Mouse (Mus musculus) neural tube, embryonic 14.5 days (tissue): ENCODE results near the gene Xkrx. TPM values are rescaled to one million over a fixed set of nuclear protein-coding genes. Genes with fewer than 3 reads are reported as not detected.
A peak's percentile ranks its signal among the peaks of the same experiment; 100 is the strongest.
"Not testable (repeated sequence)": the region's sequence is repeated elsewhere in the genome, so short reads cannot be mapped to it uniquely, and the experiment has no call there.

Experiments used
- ATAC-seq: fragments of 200-750 bp; cut with Nextera tagmentation; 2 replicates; pipeline ENCODE4 v1.8.0; 2017; ENCODE audit warnings: low read depth, mild to moderate bottlenecking, moderate TSS enrichment, moderate library complexity
- H3K27ac ChIP-seq: fragments of 300-500 bp; sonication (generic); 2 replicates; pipeline ENCODE4 v1.5.1; 2014; ENCODE audit warnings: low read depth, mild to moderate bottlenecking, control low read depth, low read length, moderate library complexity, mixed read lengths
- H3K27me3 ChIP-seq: fragments of 300-500 bp; sonication (generic); 2 replicates; pipeline ENCODE4 v1.6.1; 2014; ENCODE audit warnings: low read length; ENCODE audit not compliant: control insufficient read depth, insufficient read depth
- H3K36me3 ChIP-seq: fragments of 300-500 bp; sonication (generic); 2 replicates; pipeline ENCODE4 v1.6.1; 2014; ENCODE audit warnings: low read length, mixed read lengths; ENCODE audit not compliant: control insufficient read depth, insufficient read depth
- H3K4me1 ChIP-seq: fragments of 300-500 bp; sonication (generic); 2 replicates; pipeline ENCODE4 v1.6.1; 2014; ENCODE audit warnings: low read length; ENCODE audit not compliant: control insufficient read depth, insufficient read depth
- H3K4me2 ChIP-seq: fragments of 300-500 bp; sonication (generic); 2 replicates; pipeline ENCODE4 v1.6.1; 2014; ENCODE audit warnings: mild to moderate bottlenecking, low read depth, low read length, control low read depth
- H3K4me3 ChIP-seq: fragments of 300-500 bp; sonication (generic); 2 replicates; pipeline ENCODE4 v1.5.1; 2014; ENCODE audit warnings: low read depth, low read length, control low read depth, mixed read lengths
- H3K9ac ChIP-seq: fragments of 300-500 bp; sonication (generic); replicated peaks from 2 replicates; pipeline ENCODE4 v1.6.1; 2014; ENCODE audit warnings: low read depth, mild to moderate bottlenecking, control low read depth, low read length, mixed read lengths
- H3K9me3 ChIP-seq: fragments of 300-500 bp; sonication (generic); 2 replicates; pipeline ENCODE4 v1.6.1; 2016; ENCODE audit warnings: low read length; ENCODE audit not compliant: control insufficient read depth
- WGBS: fragments of 180-500 bp; shearing (Covaris S2); extraction: QIAGEN DNeasy Blood & Tissue Kit; methylation state at CpG from one replicate; pipeline ENCODE4 v1.1.7; 2014; 5-methylcytosine and 5-hydroxymethylcytosine counted together
- polyA plus RNA-seq: library from polyadenylated mRNA; unstranded; fragments of >200 nt; fragmentation: Nextera tagmentation; extraction: Ambion mirVana; gene quantifications from 2 replicates; pipeline ENCODE4 v1.2.1, GENCODE M21; 2014

Gene Xkrx
- polyA plus RNA-seq, result 0.44 and 1.4 TPM in 2 replicates

DNA sequence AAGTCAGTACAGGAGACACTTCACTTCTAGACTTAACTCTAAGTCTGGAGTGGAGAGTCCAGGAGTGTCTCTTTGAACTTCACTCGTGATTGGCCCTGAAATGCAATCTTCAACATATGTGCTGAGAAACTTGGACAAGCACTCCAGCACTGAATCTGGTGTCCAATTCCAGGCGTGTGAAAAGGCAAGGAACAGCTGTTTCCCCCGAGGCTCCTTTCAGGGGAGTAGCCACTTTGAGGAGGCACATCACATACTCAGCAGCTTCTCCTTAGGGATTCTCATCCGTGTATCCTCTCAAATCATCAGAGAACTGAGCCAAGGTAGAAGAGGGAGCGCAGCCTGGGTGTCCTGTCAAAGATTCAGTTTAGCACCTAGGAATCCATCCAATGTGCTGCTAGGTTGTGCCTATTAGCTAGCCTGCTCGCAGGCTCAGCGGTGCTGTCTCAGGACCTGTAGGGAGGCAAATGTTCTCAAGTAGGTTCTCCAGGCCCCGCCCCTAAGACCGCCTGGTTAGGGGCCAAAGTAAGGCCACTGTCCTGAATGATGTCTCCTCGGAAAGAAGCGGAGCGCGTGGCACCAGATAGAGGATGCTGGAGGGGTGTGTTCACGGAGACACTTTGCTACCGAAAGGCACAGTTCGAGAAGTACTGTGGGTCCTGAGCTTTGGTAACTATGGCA lies at the start of gene Xkrx:
TSS of gene Xkrx (minus strand) at position 34 of the 678 bp plus-strand sequence.
- H3K36me3 ChIP-seq, result no peaks in the 10 kb centered on the region
- H3K9me3 ChIP-seq, result no peaks in the 10 kb centered on the region
- no peaks in the 10 kb centered on the region for H3K4me1 ChIP-seq
- no peak within 1 kb of the TSS for H3K9ac ChIP-seq
- no peak within 1 kb of the TSS for H3K27ac ChIP-seq
- H3K4me3 ChIP-seq, result peak within 1 kb of the TSS; percentile 27
- WGBS, result 32% methylated on average over 16 of the region's 16 CpGs
- H3K4me2 ChIP-seq, result peak within 1 kb of the TSS; percentile 51
- H3K27me3 ChIP-seq, result 0 out of 2 replicates have a peak, but pooled peaks cover 2% of the 10 kb centered on the region
- peak; percentile 31; the same call in 1 of the 2 replicates for ATAC-seq

DNA sequence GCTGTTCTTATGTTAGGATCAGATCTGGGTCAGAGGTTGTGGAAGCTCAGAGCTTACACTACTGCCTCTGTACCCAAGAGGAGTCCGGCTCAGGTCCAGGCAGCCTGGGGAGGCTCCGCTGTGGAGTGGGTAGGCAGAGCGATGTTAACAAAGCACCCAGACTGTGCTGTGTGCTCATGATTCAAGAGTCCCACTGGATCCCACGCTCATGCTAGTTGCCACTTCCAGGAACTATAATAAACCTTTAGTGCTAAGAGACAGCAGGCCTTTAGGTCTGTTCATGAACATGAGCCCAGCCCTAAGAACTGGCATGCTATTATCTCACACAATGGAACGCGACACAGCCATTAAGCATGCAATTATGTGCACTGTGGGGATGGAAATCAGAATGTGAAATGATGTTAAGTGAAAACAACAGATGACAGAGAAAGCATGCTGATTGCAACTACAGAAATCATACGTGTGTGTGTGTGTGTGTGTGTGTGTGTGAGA lies 49.3 kb upstream of the Xkrx start:
- no peaks in the 10 kb centered on the region for H3K36me3 ChIP-seq
- H3K27ac ChIP-seq, result no peak overlapping the region
- H3K4me2 ChIP-seq, result no peak overlapping the region
- H3K27me3 ChIP-seq, result no peaks in the 10 kb centered on the region
- 65% methylated on average over 7 of the region's 7 CpGs for WGBS
- no peak overlapping the region for H3K9ac ChIP-seq
- ATAC-seq, result no peak
- H3K4me1 ChIP-seq, result no peaks in the 10 kb centered on the region
- H3K9me3 ChIP-seq, result no peaks in the 10 kb centered on the region
- H3K4me3 ChIP-seq, result no peak overlapping the region

DNA sequence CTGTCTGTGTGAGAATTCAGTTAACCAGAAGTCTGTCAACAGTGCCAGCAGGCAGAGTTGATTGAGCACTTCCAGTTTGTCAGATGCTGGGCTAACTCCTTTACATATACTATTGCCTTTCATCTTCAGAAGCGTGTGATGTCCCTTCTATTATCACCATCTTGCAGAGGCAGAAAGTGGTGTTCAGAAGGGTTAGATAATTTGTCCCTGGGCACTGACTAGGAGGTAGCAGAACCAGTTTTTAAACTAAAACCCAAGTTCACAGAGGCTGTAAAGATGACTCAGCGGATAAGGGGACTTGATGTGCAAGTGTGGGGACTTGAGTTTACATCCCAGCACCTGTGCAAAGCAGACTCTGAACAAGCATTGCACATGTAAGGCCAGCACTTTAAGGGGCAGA lies 46.6 kb upstream of the Xkrx start:
- Histone ChIP-seq H3K4me1 (no peaks in the 10 kb centered on the region), H3K4me2 (no peak overlapping the region), H3K36me3 (no peaks in the 10 kb centered on the region), H3K27me3 (no peaks in the 10 kb centered on the region), H3K4me3 (no peak overlapping the region), H3K9ac (no peak overlapping the region), H3K27ac (no peak overlapping the region), H3K9me3 (no peaks in the 10 kb centered on the region)
- WGBS, result 84% methylated on average over 2 of the region's 2 CpGs
- ATAC-seq, result no peak

DNA sequence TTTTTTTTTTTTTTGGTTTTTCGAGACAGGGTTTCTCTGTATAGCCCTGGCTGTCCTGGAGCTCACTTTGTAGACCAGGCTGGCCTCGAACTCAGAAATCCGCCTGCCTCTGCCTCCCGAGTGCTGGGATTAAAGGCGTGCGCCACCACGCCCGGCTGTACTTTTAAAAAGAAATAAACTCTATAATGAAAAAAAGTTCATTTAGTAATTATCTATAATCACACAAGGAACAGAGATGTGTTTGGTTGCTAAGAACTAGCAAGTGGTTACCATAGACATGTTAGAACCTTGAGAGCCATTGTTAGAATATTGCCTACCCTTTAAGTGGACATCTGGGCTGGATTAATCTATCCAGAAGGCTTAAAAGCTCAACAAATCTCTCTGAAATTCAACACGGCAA lies 25.3 kb upstream of the Xkrx start, which contains the start of gene Arl13a:
TSS of gene Arl13a (plus strand) at position 301 of the 400 bp plus-strand sequence.
- not testable (repeated sequence) for H3K4me1 ChIP-seq, H3K27ac ChIP-seq, ATAC-seq, H3K9me3 ChIP-seq, H3K4me2 ChIP-seq, H3K9ac ChIP-seq, H3K27me3 ChIP-seq, H3K36me3 ChIP-seq, H3K4me3 ChIP-seq
- 92% methylated on average over 8 of the region's 9 CpGs for WGBS

DNA sequence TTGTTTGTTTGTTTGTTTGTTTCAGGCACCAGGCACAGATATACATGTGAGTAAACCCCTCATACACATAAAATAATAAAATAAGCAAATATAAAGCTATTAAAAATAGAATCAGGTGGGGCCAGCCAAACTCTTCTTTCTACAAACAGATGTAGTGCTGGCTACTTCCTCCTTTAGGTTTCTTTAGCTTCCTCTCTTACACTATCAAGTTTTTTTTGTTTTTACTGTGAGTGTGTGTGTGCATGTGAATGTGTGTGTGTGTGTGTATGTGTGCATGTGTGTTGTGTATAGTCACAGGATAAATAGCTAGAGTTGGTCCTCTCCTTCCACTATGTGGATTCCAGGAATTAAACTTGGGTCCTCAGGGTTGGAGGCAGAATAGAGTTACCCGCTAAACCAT lies 12.8 kb upstream of the Xkrx start:
- no peak overlapping the region for H3K4me2 ChIP-seq
- H3K27ac ChIP-seq, result no peak overlapping the region
- 93% methylated on average over 1 of the region's 1 CpGs for WGBS
- H3K9me3 ChIP-seq, result no peaks in the 10 kb centered on the region
- H3K9ac ChIP-seq, result no peak overlapping the region
- no peak overlapping the region for H3K4me3 ChIP-seq
- H3K36me3 ChIP-seq, result no peaks in the 10 kb centered on the region
- no peak for ATAC-seq
- H3K4me1 ChIP-seq, result no peaks in the 10 kb centered on the region
- no peaks in the 10 kb centered on the region for H3K27me3 ChIP-seq

DNA sequence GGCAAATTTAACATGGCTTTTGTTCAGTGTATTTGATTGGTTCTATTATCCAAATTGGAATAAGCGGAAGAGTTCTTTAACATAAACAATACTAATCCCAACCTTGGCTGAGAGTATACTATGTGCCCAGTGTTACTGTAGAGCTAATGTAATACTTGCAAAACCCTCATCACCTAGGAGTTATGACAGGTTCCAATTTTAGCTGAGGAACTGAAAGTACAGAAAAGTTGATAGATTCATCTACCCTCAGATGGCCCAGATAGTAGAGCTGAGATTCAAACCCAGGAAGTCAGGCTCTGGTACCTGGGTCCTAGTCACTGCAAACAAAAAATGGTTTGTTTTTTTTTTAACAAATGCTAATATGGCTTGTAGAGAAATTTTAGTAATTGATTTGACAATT lies 8.7 kb upstream of the Xkrx start:
- 98% methylated on average over 1 of the region's 1 CpGs for WGBS
- H3K9me3 ChIP-seq, result no peaks in the 10 kb centered on the region
- ATAC-seq, result no peak
- no peaks in the 10 kb centered on the region for H3K4me1 ChIP-seq
- no peak overlapping the region for H3K4me2 ChIP-seq
- H3K36me3 ChIP-seq, result no peaks in the 10 kb centered on the region
- no peak overlapping the region for H3K9ac ChIP-seq
- no peak overlapping the region for H3K4me3 ChIP-seq
- no peaks in the 10 kb centered on the region for H3K27me3 ChIP-seq
- H3K27ac ChIP-seq, result no peak overlapping the region

DNA sequence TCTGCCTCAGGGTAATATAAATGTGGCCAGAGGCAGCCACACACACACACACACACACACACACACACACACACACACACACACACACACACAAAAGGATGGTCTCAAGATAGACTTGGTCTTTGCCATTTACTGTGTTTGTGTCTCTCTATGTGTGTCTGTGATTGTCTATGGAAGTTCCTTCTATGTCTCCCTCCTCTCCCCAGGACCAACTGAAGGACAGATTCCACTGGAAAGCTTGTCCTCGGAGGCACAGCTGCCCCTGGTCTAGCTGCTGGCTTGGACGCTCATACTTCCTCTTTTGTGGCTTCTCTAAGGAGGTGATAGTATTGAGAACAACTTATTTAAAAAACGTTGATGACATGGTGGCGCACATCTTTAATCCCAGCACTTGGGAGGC lies 1.6 kb upstream of the Xkrx start:
- Histone ChIP-seq H3K4me1 (no peaks in the 10 kb centered on the region), H3K9me3 (no peaks in the 10 kb centered on the region), H3K4me3 (no peak overlapping the region), H3K36me3 (no peaks in the 10 kb centered on the region), H3K27me3 (0 out of 2 replicates have a peak, but pooled peaks cover 2% of the 10 kb centered on the region), H3K27ac (no peak overlapping the region), H3K9ac (no peak overlapping the region), H3K4me2 (no peak overlapping the region)
- ATAC-seq, result no peak
- 46% methylated on average over 4 of the region's 4 CpGs for WGBS

DNA sequence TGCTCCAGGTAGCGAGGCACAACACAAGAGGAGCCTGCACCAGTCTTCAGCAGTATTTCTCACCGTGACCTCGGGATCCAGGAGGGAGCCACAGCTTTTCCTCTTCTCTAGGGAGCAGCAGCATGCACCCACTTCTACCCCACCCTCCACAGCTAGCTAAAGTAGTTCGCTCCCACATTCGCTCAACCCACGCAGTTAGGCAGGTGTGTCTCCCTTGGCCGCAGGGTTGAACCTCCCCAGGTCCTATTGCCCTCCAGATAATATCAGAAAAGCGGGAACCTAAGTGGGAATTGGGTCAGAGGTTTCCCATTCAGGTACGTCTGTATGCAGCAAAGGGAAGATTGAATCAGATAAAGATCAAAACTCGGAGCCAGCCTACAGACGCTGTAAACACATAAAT lies 950 bp upstream of the Xkrx start:
- no peaks in the 10 kb centered on the region for H3K9me3 ChIP-seq
- H3K27ac ChIP-seq, result no peak overlapping the region
- 0 out of 2 replicates have a peak, but pooled peaks cover 2% of the 10 kb centered on the region for H3K27me3 ChIP-seq
- 0 out of 2 replicates have a peak, but pooled peaks have one; percentile 24 for ATAC-seq
- H3K36me3 ChIP-seq, result no peaks in the 10 kb centered on the region
- H3K9ac ChIP-seq, result no peak overlapping the region
- H3K4me1 ChIP-seq, result no peaks in the 10 kb centered on the region
- H3K4me3 ChIP-seq, result peak overlapping the region; percentile 27
- 24% methylated on average over 11 of the region's 11 CpGs for WGBS
- H3K4me2 ChIP-seq, result peak overlapping the region; percentile 51

DNA sequence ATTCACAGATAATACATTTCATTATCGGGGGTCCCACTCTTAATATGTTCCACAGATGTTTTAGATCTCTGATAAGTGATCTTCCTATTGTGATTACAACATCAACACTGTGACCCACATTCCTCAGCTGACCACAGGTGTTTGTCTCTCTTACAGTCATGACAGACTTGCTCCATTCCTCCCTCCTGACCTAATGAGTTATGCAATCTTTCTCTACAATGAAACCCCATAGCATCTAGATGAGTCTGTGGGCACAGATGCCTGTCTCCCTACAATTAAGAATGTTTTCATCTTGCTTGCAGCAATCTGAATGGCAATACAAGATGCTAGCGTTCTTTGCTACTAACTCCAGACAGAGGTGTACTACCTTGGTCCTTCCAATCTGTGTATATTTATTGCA lies 1.4 kb downstream of the Xkrx start:
- 92% methylated on average over 2 of the region's 2 CpGs for WGBS
- no peaks in the 10 kb centered on the region for H3K36me3 ChIP-seq
- H3K4me2 ChIP-seq, result no peak overlapping the region
- H3K4me1 ChIP-seq, result no peaks in the 10 kb centered on the region
- H3K27ac ChIP-seq, result no peak overlapping the region
- 0 out of 2 replicates have a peak, but pooled peaks cover 2% of the 10 kb centered on the region for H3K27me3 ChIP-seq
- no peak overlapping the region for H3K9ac ChIP-seq
- ATAC-seq, result no peak
- no peaks in the 10 kb centered on the region for H3K9me3 ChIP-seq
- no peak overlapping the region for H3K4me3 ChIP-seq
